Mouse (Mus musculus) small intestine, adult 2 months (tissue): Measurements from ENCODE around the gene Rnf123.

Experiments
- CTCF ChIP-seq: fragments of 200-500 bp; IDR thresholded peaks from 2 replicates; pipeline ENCODE4 v1.5.1; 2012; ENCODE audit warnings: low read depth, mild to moderate bottlenecking, control low read depth, inconsistent platforms, low read length, moderate library complexity, mixed read lengths; ENCODE audit not compliant: insufficient replicate concordance, insufficient read length; ENCODE audit errors: extremely low read depth
- POLR2A ChIP-seq: fragments of 200-500 bp; IDR thresholded peaks from 2 replicates; pipeline ENCODE4 v1.6.1; 2012; ENCODE audit warnings: low read depth, mild to moderate bottlenecking, control low read depth, inconsistent platforms, low read length, moderate library complexity

DNA sequence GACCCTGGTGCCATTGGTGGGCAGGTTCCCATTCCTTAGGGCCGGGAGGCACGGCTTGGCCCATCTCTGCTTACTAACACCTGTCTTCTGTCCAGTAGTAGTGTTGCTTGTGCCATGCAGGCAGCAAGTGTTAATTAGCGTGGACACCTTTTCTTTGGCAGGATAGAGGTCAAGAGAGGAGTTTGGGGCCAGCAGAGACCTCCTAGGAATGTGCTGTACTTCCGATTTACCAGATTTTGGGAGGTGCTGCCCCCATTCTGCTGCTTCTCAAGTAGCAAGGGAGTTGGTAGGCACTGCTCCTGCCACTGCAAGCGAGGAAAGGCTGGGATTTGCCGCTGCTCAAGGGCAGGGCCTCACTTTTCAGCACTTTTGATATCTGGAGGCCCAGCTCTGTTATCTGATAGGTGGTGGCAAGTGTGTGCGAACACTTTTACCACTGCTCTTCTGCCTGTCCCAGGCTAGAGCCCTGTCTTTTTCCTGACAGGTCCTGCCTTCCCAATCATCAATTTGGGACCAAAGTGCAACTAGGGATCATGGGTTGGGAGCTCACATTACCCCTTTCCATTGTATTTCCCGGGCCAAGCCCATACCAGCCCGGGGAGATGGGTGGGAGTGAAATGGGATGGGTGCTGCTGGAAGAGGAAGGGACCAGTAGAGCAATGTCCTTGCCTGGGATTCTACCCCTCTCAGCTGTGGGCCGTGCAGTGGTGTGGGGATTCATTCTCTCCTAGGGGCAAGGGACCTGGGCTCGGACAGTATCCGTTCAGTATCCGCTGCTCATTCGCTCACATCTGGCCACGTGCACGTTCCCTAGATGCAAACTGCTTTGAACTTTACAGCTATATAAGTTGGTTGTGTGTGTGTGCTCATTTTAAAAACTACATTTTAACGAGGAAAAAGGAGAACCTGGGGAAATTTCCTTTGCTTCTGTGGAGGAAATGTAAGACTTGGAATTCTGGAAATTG, 35.3 kb downstream of the Rnf123 start:
- TF ChIP-seq CTCF (no peak), POLR2A (no peak)
